Mouse (Mus musculus) layer of hippocampus, adult 11-12 months (tissue): ENCODE data around the gene Mpp4.

Experiments used
- DNase-seq: peaks from one replicate; pipeline ENCODE4 v3.0.0; 2022; ENCODE audit warnings: low spot score

Gene Mpp4

GRCm38 (mm10) chr1:59163030-59163461 lies at the start of gene Mpp4:
Gene Mpp4, minus strand, starts transcription at chr1:59163389.
- peak; percentile 74 for DNase-seq

DNA sequence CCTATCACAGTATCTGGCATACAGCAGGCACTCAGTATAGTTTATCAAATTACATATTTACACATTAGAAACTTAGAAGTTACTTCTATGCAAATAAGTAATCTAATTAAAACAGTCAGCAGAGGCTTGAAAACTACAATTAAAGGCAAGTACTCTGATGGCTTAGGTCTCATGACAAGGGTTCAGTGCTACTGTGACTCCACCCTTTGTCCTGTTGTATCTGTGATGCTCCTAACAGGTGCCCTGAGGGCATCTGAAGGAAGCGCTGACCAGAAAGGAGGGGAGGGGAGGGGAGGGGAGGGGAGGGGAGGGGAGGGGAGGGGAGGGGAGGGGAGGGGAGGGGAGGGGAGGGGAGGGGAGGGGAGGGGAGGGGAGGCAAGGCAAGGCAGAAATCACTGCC lies 49.8 kb upstream of the Mpp4 start:
- DNase-seq, result no peak

- no peak for DNase-seq
Measured at GRCm38 (mm10) chr1:59212076-59212779, 49.0 kb upstream of the Mpp4 start.

GRCm38 (mm10) chr1:59211651-59212050 lies 48.5 kb upstream of the Mpp4 start:
- no peak for DNase-seq

GRCm38 (mm10) chr1:59208331-59208730 lies 45.1 kb upstream of the Mpp4 start:
- no peak for DNase-seq

- no peak for DNase-seq
Measured at GRCm38 (mm10) chr1:59204489-59204888, 41.3 kb upstream of the Mpp4 start.

DNA sequence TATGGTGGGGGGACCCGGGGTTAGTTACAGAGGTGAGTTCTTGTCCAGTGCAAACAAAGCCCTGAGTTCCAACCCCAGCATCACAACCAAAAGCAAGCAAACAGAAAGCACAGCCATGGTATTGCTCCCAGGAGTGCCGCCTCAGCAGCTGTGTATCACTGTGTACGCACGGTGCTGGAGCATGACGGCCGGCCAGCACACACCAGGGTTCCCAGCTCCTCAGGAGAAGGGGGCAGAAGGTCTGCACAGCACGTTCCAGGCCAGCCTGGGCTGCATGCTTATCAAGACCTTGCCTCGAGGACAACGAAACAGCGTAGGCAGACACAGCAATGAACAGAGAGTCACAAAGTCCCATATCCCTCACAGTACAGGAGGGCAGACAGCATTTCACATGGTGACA lies 39.2 kb upstream of the Mpp4 start:
- DNase-seq, result no peak

DNA sequence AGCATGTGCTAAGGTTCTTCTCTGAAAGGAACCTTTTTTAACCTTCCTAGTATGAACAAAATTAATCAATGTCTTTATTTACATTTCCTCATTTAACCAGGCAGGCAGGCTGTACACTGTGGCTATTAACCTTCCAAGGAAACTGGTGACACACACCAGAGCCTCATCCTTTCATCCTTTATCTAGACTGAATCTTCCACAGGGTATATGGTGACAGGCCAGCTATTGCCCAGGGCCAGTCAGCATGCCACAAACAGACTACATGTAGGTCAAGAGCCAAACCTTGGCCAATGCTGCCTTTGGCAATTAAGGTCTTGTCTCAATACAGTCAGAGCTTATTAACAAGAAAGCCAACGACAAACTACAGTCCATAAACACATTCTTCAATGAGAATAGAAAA lies 38.4 kb upstream of the Mpp4 start:
- DNase-seq, result no peak

DNA sequence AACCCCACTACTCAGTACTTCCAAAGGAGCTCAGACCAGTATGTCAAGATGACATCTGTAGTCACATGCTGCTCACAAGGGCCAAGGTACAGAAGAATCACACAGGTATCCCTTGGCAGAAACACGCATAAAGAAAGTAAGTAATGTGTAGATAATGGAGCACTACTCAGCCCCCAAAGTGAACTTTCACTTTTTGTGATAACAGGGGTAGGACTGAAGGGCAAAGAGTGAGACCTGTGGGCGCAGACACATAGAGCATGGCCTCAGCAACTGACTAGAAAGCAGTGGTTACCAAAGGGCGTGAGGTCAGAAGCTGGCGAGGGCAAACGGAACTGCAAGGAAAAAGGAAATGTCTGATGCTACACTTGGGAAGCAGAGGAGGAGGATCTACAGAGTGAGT lies 37.8 kb upstream of the Mpp4 start:
- DNase-seq, result no peak

DNA sequence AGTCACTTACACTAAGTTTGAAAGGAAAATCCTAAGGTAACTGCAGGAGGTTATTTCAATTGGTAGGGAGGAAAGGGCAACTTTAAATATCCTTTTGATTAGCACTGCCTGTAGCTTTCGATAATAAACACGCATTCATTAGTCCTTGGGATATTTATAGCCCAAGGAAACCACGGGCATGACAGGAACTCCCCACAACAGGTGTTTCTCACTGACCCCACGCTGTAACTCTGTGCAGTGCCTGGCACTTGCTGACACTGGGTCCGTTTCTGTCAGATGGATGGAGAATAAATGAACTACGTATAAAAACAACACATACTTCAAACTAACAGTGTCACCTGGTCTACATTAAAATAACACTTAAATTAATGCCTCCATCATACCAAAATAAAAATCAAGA lies 31.8 kb upstream of the Mpp4 start:
- no peak for DNase-seq

GRCm38 (mm10) chr1:59187786-59188185 lies 24.6 kb upstream of the Mpp4 start:
- peak; percentile 39 for DNase-seq

GRCm38 (mm10) chr1:59186317-59186716 lies 23.1 kb upstream of the Mpp4 start:
- no peak for DNase-seq

- DNase-seq, result no peak
Measured at GRCm38 (mm10) chr1:59185410-59185809, 22.2 kb upstream of the Mpp4 start.

GRCm38 (mm10) chr1:59183045-59183444 lies 19.9 kb upstream of the Mpp4 start:
- no peak for DNase-seq

- no peak for DNase-seq
Measured at GRCm38 (mm10) chr1:59182373-59182772, 19.2 kb upstream of the Mpp4 start.

DNA sequence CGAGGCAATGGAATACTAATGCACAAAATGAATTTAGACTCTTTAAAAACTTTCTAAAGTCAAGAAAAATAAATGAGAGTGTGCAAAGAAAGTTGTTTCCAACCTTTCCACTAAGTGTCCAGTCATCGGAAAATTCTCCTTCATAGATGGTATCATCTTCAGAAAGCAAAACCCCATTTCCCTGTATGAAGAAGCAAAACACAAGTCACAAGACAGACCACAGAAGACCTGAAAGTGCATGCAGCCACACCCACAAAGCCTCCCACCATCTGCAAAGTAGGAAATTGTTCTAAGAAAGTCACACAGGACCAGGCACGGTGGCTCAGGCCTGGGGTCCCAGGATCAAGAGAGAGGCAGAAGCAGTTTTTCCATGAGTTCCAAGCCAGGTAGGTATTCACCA lies 16.8 kb upstream of the Mpp4 start:
- DNase-seq, result no peak

GRCm38 (mm10) chr1:59178401-59178800 lies 15.2 kb upstream of the Mpp4 start:
- no peak for DNase-seq

GRCm38 (mm10) chr1:59174514-59175373 lies 11.6 kb upstream of the Mpp4 start:
- no peak for DNase-seq

DNA sequence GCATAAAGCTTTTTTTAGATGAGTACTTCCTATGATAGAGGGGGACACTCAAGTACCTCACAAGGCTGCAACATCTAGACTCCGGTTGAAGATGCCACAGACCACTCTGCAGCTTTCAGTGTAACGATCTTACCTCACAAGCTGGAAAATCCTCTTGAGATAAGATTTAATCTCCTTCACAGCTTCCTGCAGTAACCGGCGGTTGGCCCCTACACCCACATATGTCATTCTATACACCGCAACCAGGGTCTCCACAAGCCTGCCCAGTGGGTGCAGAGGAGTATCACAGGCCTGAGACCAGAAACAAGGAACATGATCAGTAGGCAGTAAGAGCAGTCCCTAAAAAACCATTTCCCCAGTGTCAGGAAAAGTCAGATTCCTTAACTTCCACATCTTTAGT lies 9.8 kb upstream of the Mpp4 start:
- no peak for DNase-seq

DNA sequence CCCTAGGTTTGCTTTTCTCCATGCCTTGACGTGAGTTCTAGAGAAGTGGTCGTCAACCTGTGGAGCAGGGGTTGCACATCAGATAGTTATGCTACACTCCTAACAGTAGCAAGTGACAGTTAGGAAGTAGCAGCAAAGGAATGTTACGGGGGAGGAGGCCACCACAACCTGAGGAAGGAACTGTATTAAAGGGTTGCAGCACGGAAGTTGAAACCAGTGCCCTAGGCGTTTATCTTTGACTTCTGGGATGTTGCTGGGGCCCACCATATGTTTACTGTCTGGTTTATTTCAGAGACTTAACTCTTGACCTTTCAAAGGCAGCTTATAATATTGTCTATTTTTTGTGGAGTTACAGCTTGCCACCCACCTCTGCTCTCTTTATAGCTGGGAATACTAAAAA lies 8.7 kb upstream of the Mpp4 start:
- DNase-seq, result no peak

GRCm38 (mm10) chr1:59170290-59170689 lies 7.1 kb upstream of the Mpp4 start:
- no peak for DNase-seq

- DNase-seq, result no peak
Measured at GRCm38 (mm10) chr1:59169586-59169985, 6.4 kb upstream of the Mpp4 start.

DNA sequence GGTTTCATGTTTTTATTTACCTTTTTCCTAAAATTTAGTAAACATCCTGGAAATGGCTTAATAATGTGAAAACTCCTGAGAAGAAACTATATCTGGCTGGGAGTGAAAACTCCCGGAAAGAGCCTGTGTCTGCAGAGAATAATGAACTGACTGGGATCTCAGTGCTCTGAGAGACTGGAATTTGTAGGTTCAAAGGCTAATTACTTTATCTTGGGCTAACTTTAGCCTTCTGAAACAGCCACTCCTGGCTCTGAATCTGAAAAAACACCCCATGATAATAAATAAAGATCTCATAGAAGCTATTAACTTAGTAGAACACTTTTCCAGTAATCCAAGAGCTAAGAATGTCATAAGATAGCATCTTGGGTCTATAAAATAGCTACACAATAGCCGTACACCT lies 5.4 kb upstream of the Mpp4 start:
- DNase-seq, result no peak
